Mouse (Mus musculus) heart, postnatal 0 days (tissue): ENCODE data around the gene Dmwd. TPM values are rescaled to one million over a fixed set of nuclear protein-coding genes. Genes with fewer than 3 reads are reported as not detected.

Experiments used
- ATAC-seq: fragments of 200-750 bp; cut with Nextera tagmentation; 2 replicates; pipeline ENCODE4 v1.8.0; 2017; ENCODE audit warnings: low read depth, moderate number of reproducible peaks, moderate library complexity; ENCODE audit not compliant: insufficient read depth
- DNase-seq: peaks from one replicate; pipeline ENCODE4 v3.0.0-alpha.2; 2016; ENCODE audit warnings: low spot score
- H3K27ac ChIP-seq: fragments of 300-500 bp; sonication (generic); 2 replicates; pipeline ENCODE4 v1.5.1; 2014; ENCODE audit warnings: low read depth, mild to moderate bottlenecking
- H3K27me3 ChIP-seq: fragments of 300-500 bp; sonication (generic); 2 replicates; pipeline ENCODE4 v1.6.1; 2014; ENCODE audit warnings: low read length, mixed read lengths; ENCODE audit not compliant: control insufficient read depth, insufficient read depth
- H3K36me3 ChIP-seq: fragments of 300-500 bp; sonication (generic); replicated peaks from 2 replicates; pipeline ENCODE4 v1.6.1; 2014; ENCODE audit warnings: low read length, mixed read lengths; ENCODE audit not compliant: control insufficient read depth, insufficient read depth
- H3K4me1 ChIP-seq: fragments of 300-500 bp; sonication (generic); 2 replicates; pipeline ENCODE4 v1.6.1; 2014; ENCODE audit warnings: antibody characterized with exemption; ENCODE audit not compliant: control insufficient read depth, insufficient read depth
- H3K4me2 ChIP-seq: fragments of 300-500 bp; sonication (generic); 2 replicates; pipeline ENCODE4 v1.6.1; 2014; ENCODE audit warnings: low read depth, mild to moderate bottlenecking, low read length, moderate library complexity
- H3K4me3 ChIP-seq: fragments of 300-500 bp; sonication (generic); 2 replicates; pipeline ENCODE4 v1.5.1; 2014; ENCODE audit warnings: low read depth, low read length
- H3K9ac ChIP-seq: fragments of 300-500 bp; sonication (generic); replicated peaks from 2 replicates; pipeline ENCODE4 v1.6.1; 2014; ENCODE audit warnings: low read depth, low read length, mixed read lengths
- H3K9me3 ChIP-seq: fragments of 300-500 bp; sonication (generic); replicated peaks from 2 replicates; pipeline ENCODE4 v1.6.1; 2016; ENCODE audit warnings: low read length; ENCODE audit not compliant: control insufficient read depth
- CTCF ChIP-seq: IDR thresholded peaks from 2 replicates; pipeline ENCODE4 v1.5.1; 2016; ENCODE audit warnings: antibody characterized with exemption, control low read depth, low read depth
- EP300 ChIP-seq: IDR thresholded peaks from 2 replicates; pipeline ENCODE4 v1.6.1; 2016; ENCODE audit warnings: antibody characterized with exemption, low read depth
- WGBS: fragments of 180-500 bp; shearing (Covaris S2); extraction: QIAGEN DNeasy Blood & Tissue Kit; methylation state at CpG from one replicate; pipeline ENCODE4 v1.1.7; 2014; 5-methylcytosine and 5-hydroxymethylcytosine counted together
- polyA plus RNA-seq: library from polyadenylated mRNA; unstranded; fragments of >200 nt; fragmentation: Nextera tagmentation; extraction: Ambion mirVana; gene quantifications from 2 replicates; pipeline ENCODE4 v1.2.1, GENCODE M21; 2015
- total RNA-seq: library from RNA; depleted of rRNA; stranded (reverse); fragments of >200 nt; gene quantifications from 2 replicates; pipeline ENCODE4 v1.2.3, GENCODE M21; 2014; ENCODE audit warnings: low replicate concordance

The Dmwd gene
- total and polyA plus RNA-seq, 2 experiments from 2014 or later = 10.6 to 71.6 TPM

GRCm38 (mm10) chr7:19096421-19096976, 20.5 kb downstream of the Dmwd start:
- H3K4me1 ChIP-seq = peaks cover 29% of the 10 kb centered on the region
- TF ChIP-seq EP300 (no peak), CTCF (no peak)
- WGBS = 60% methylated on average over 5 of the region's 5 CpGs
- H3K27ac ChIP-seq = peak overlapping the region; percentile 93; the same call in 1 of the 2 replicates
- no peaks in the 10 kb centered on the region for H3K9me3 ChIP-seq
- DNase-seq (no peak), ATAC-seq (no peak)
- no peaks in the 10 kb centered on the region for H3K27me3 ChIP-seq
- peak overlapping the region; percentile 63 for H3K4me3 ChIP-seq
- peaks cover 13% of the 10 kb centered on the region; the same call in 1 of the 2 replicates for H3K36me3 ChIP-seq
- peak overlapping the region; percentile 90 for H3K4me2 ChIP-seq
- peak overlapping the region; percentile 74; the same call in 1 of the 2 replicates for H3K9ac ChIP-seq

- H3K27ac ChIP-seq = no peak overlapping the region
- H3K4me2 ChIP-seq = no peak overlapping the region
- TF ChIP-seq EP300 (no peak), CTCF (no peak)
- H3K4me3 ChIP-seq = no peak overlapping the region
- ATAC-seq (no peak), DNase-seq (no peak)
- WGBS = 27% methylated on average over 2 of the region's 2 CpGs
- H3K4me1 ChIP-seq = peaks cover 29% of the 10 kb centered on the region
- no peaks in the 10 kb centered on the region for H3K9me3 ChIP-seq
- H3K9ac ChIP-seq = no peak overlapping the region
- no peaks in the 10 kb centered on the region for H3K27me3 ChIP-seq
- peaks cover 6% of the 10 kb centered on the region; the same call in 1 of the 2 replicates for H3K36me3 ChIP-seq
These were observed 21.2 kb downstream of the Dmwd start for GRCm38 (mm10) chr7:19097217-19097616.

- Histone ChIP-seq H3K4me3 (no peak overlapping the region), H3K9ac (no peak overlapping the region; the same call in 1 of the 2 replicates), H3K27ac (no peak overlapping the region), H3K36me3 (no peaks in the 10 kb centered on the region), H3K27me3 (no peaks in the 10 kb centered on the region), H3K4me2 (peak overlapping the region; percentile 9; the same call in 1 of the 2 replicates), H3K9me3 (no peaks in the 10 kb centered on the region), H3K4me1 (peaks cover 29% of the 10 kb centered on the region)
- DNase-seq (no peak), ATAC-seq (no peak)
- TF ChIP-seq CTCF (no peak), EP300 (no peak)
These were observed 21.8 kb downstream of the Dmwd start for GRCm38 (mm10) chr7:19097863-19098262.

GRCm38 (mm10) chr7:19098811-19099210, 22.8 kb downstream of the Dmwd start:
- Histone ChIP-seq H3K27me3 (no peaks in the 10 kb centered on the region), H3K4me1 (peaks cover 29% of the 10 kb centered on the region), H3K27ac (no peak overlapping the region), H3K4me3 (no peak overlapping the region), H3K4me2 (no peak overlapping the region), H3K9ac (no peak overlapping the region), H3K36me3 (no peaks in the 10 kb centered on the region), H3K9me3 (no peaks in the 10 kb centered on the region)
- 77% methylated on average over 7 of the region's 7 CpGs for whole genome bisulfite sequencing
- ATAC-seq (no peak), DNase-seq (no peak)
- no peak for TF ChIP-seq EP300

- H3K36me3 ChIP-seq = no peaks in the 10 kb centered on the region
- no peak overlapping the region for H3K4me3 ChIP-seq
- DNase-seq (no peak), ATAC-seq (no peak)
- H3K27me3 ChIP-seq = no peaks in the 10 kb centered on the region
- H3K27ac ChIP-seq = no peak overlapping the region
- H3K9me3 ChIP-seq = no peaks in the 10 kb centered on the region
- H3K4me1 ChIP-seq = peaks cover 29% of the 10 kb centered on the region
- no peak overlapping the region for H3K9ac ChIP-seq
- no peak overlapping the region for H3K4me2 ChIP-seq
- TF ChIP-seq CTCF (no peak), EP300 (no peak)
- WGBS = 69% methylated on average over 1 of the region's 1 CpGs
These were observed 24.3 kb downstream of the Dmwd start for GRCm38 (mm10) chr7:19100290-19100689.

GRCm38 (mm10) chr7:19103741-19104140, 27.7 kb downstream of the Dmwd start:
- H3K36me3 ChIP-seq = no peaks in the 10 kb centered on the region
- H3K9me3 ChIP-seq = no peaks in the 10 kb centered on the region
- H3K4me3 ChIP-seq = no peak overlapping the region
- ATAC-seq (no peak), DNase-seq (no peak)
- no peaks in the 10 kb centered on the region for H3K27me3 ChIP-seq
- H3K4me2 ChIP-seq = no peak overlapping the region
- peaks cover 7% of the 10 kb centered on the region; the same call in 1 of the 2 replicates for H3K4me1 ChIP-seq
- TF ChIP-seq EP300 (no peak), CTCF (no peak)
- no peak overlapping the region for H3K27ac ChIP-seq
- H3K9ac ChIP-seq = no peak overlapping the region
